Mouse (Mus musculus): ENCODE measurements around the gene Sarnp. TPM values are rescaled to one million over a fixed set of nuclear protein-coding genes. Genes with fewer than 3 reads are reported as not detected.

Sarnp gene
- 3.2 and 13.4 TPM in 2 replicates for polyA plus RNA-seq (2012; rRNA removed; ENCODE audit: low replicate concordance)

GRCm38 (mm10) chr10:128817033-128817432 lies at the start of gene Sarnp:
Gene Sarnp, plus strand, starts transcription at chr10:128817333.

GRCm38 (mm10) chr10:128790398-128791124 lies 26.6 kb upstream of the Sarnp start, which contains the start of gene Mmp19:
Gene Mmp19, plus strand, starts transcription at chr10:128790910.

GRCm38 (mm10) chr10:128803771-128804270 lies 13.3 kb upstream of the Sarnp start, which contains the start of gene Dnajc14:
Gene Dnajc14, plus strand, starts transcription at chr10:128804062.

GRCm38 (mm10) chr10:128804271-128805091 lies 12.7 kb upstream of the Sarnp start, which contains the start of gene Tmem198b:
Gene Tmem198b, minus strand, starts transcription at chr10:128804370.

GRCm38 (mm10) chr10:128821358-128822056 lies 4.4 kb downstream of the Sarnp start, which contains the start of gene Ormdl2:
Gene Ormdl2, minus strand, starts transcription at chr10:128821645.

GRCm38 (mm10) chr10:128891296-128892094 lies 74.4 kb downstream of the Sarnp start, which contains the start of gene Gdf11:
Gene Gdf11, minus strand, starts transcription at chr10:128891718.

GRCm38 (mm10) chr10:128900698-128901097 lies 83.6 kb downstream of the Sarnp start, which contains the start of gene Cd63:
Gene Cd63, plus strand, starts transcription at chr10:128900989.

GRCm38 (mm10) chr10:128922822-128923012 lies 105.6 kb downstream of the Sarnp start, which contains the start of gene Rdh5:
Gene Rdh5, minus strand, starts transcription at chr10:128922888.

GRCm38 (mm10) chr10:128923935-128924334 lies 106.8 kb downstream of the Sarnp start, which contains the start of gene Bloc1s1:
Gene Bloc1s1, minus strand, starts transcription at chr10:128924035.

Other genes starting within 250 kb of the Sarnp start
- gene Erbb3, start 227.7 kb upstream of the Sarnp start, polyA plus RNA-seq (2012; rRNA removed; ENCODE audit: low replicate concordance), result 18.4 and 23.2 TPM in 2 replicates
- 680 and 886 TPM in 2 replicates for gene Rps26, start 190.6 kb upstream of the Sarnp start, polyA plus RNA-seq (2012; rRNA removed; ENCODE audit: low replicate concordance)
- gene Ikzf4, start 171.3 kb upstream of the Sarnp start, polyA plus RNA-seq (2012; rRNA removed; ENCODE audit: low replicate concordance), result 3.6 and 4.9 TPM in 2 replicates
- 15.0 and 36.9 TPM in 2 replicates for gene Suox, start 143.3 kb upstream of the Sarnp start, polyA plus RNA-seq (2012; rRNA removed; ENCODE audit: low replicate concordance)
- gene Rab5b, start 121.1 kb upstream of the Sarnp start, polyA plus RNA-seq (2012; rRNA removed; ENCODE audit: low replicate concordance), result 65.8 and 127 TPM in 2 replicates
- gene Pmel, start 113.1 kb upstream of the Sarnp start, polyA plus RNA-seq (2012; rRNA removed; ENCODE audit: low replicate concordance), result 1.0 and 2.3 TPM in 2 replicates
- 18.0 and 31.1 TPM in 2 replicates for gene Cdk2, start 112.3 kb upstream of the Sarnp start, polyA plus RNA-seq (2012; rRNA removed; ENCODE audit: low replicate concordance)
- 113 and 118 TPM in 2 replicates for gene Dgka, start 72.5 kb upstream of the Sarnp start, polyA plus RNA-seq (2012; rRNA removed; ENCODE audit: low replicate concordance)
- gene Pym1, start 69.4 kb upstream of the Sarnp start, polyA plus RNA-seq (2012; rRNA removed; ENCODE audit: low replicate concordance), result 21.3 and 30.1 TPM in 2 replicates
- gene Mmp19, start 26.4 kb upstream of the Sarnp start, polyA plus RNA-seq (2012; rRNA removed; ENCODE audit: low replicate concordance), result 27.6 and 57.1 TPM in 2 replicates
- 11.9 and 12.7 TPM in 2 replicates for gene Dnajc14, start 13.3 kb upstream of the Sarnp start, polyA plus RNA-seq (2012; rRNA removed; ENCODE audit: low replicate concordance)
- 26.8 and 30.4 TPM in 2 replicates for gene Tmem198b, start 13.0 kb upstream of the Sarnp start, polyA plus RNA-seq (2012; rRNA removed; ENCODE audit: low replicate concordance)
- 33.3 and 73.8 TPM in 2 replicates for gene Ormdl2, start 4.3 kb downstream of the Sarnp start, polyA plus RNA-seq (2012; rRNA removed; ENCODE audit: low replicate concordance)
- gene Gdf11, start 74.4 kb downstream of the Sarnp start, polyA plus RNA-seq (2012; rRNA removed; ENCODE audit: low replicate concordance), result 3.6 and 4.9 TPM in 2 replicates
- gene Cd63, start 83.7 kb downstream of the Sarnp start, polyA plus RNA-seq (2012; rRNA removed; ENCODE audit: low replicate concordance), result 91.7 and 140 TPM in 2 replicates
- gene Rdh5, start 105.6 kb downstream of the Sarnp start, polyA plus RNA-seq (2012; rRNA removed; ENCODE audit: low replicate concordance), result 36.7 and 39.7 TPM in 2 replicates
- 183 and 190 TPM in 2 replicates for gene Bloc1s1, start 106.7 kb downstream of the Sarnp start, polyA plus RNA-seq (2012; rRNA removed; ENCODE audit: low replicate concordance)
- gene Itga7, start 116.5 kb downstream of the Sarnp start, polyA plus RNA-seq (2012; rRNA removed; ENCODE audit: low replicate concordance), result 89.8 and 101 TPM in 2 replicates
- gene Mettl7b, start 143.7 kb downstream of the Sarnp start, polyA plus RNA-seq (2012; rRNA removed; ENCODE audit: low replicate concordance), result 3.5 and 4.1 TPM in 2 replicates
- gene Olfr9, start 172.1 kb downstream of the Sarnp start, polyA plus RNA-seq (2012; rRNA removed; ENCODE audit: low replicate concordance), result not detected in 2 replicates
- gene Olfr763, start 193.5 kb downstream of the Sarnp start, polyA plus RNA-seq (2012; rRNA removed; ENCODE audit: low replicate concordance), result not detected in 2 replicates
- gene Olfr764-ps1, start 222.6 kb downstream of the Sarnp start, polyA plus RNA-seq (2012; rRNA removed; ENCODE audit: low replicate concordance), result not detected in 2 replicates
- gene Olfr765, start 232.7 kb downstream of the Sarnp start, polyA plus RNA-seq (2012; rRNA removed; ENCODE audit: low replicate concordance), result not detected in 2 replicates

Measured in mammary gland, adult 2 months (tissue).